Mouse (Mus musculus): ENCODE measurements around the gene Gm20696. TPM values are rescaled to one million over a fixed set of nuclear protein-coding genes. Genes with fewer than 3 reads are reported as not detected.

The Gm20696 gene
- polyA plus RNA-seq, 1 experiment from 2014 or later, result 2.5 TPM

DNA sequence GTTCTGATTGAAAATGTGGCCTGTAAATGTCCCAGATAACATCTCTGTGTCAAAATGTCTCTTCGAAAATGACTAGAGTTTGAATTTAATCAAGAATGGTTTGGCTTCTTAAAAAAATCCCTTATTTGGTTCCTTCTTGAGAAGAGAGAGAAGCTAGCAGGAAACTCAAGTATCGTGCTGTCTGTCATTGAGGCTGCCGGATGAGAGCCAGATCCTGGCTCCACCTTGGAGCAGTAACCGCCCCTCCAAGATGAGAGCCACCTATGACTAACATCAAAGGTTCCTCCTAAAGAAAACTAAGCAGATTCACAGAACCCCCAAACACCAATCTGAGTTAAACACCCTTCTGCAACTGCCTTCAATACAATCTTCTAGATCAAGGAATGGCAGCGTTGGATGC lies 369.1 kb downstream of the Gm20696 start:
- Histone ChIP-seq H3K36me3 (replicated peaks; ENCODE audit: control insufficient read depth, insufficient read depth, low read depth, low read length) (no peaks in the 10 kb centered on the region), H3K4me2 (ENCODE audit: low read depth, low read length) (no peak overlapping the region), H3K9me3 (replicated peaks; ENCODE audit: control insufficient read depth, low read length) (no peaks in the 10 kb centered on the region), H3K27ac (replicated peaks; ENCODE audit: low read depth, low read length) (no peak overlapping the region), H3K9ac (replicated peaks; ENCODE audit: low read length) (no peak overlapping the region), H3K4me3 (ENCODE audit: low read depth, low read length) (no peak overlapping the region), H3K4me1 (ENCODE audit: control insufficient read depth, insufficient read depth, low read length) (no peaks in the 10 kb centered on the region), H3K27me3 (ENCODE audit: control insufficient read depth, insufficient read depth, low read length) (no peaks in the 10 kb centered on the region)
- ATAC-seq (replicated peaks; ENCODE audit: insufficient number of reproducible peaks, low FRiP score, low TSS enrichment, low read depth), result no peak
- no peak for DNase-seq (ENCODE audit: low spot score)
- 81% methylated on average over 5 of the region's 5 CpGs for WGBS

DNA sequence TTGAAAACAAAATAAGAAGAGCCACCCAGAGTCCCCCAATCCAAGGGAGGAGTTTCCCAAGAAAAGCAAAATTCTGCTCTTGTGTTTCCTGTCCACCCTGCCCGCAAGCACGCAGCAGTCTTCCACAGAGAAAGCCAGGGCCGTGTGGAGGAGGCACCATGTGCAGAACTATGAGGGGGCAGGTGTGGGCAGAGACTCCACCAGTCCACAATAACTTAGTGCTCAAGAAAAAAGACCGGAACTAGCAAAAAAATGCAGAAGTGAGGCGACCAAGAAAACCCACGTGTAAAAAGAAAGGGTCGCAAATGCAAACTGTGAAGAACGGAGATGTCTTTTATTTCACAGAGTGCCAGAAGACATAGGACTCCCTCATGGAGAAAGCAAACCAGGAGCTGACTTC lies 371.1 kb downstream of the Gm20696 start:
- Histone ChIP-seq H3K9me3 (replicated peaks; ENCODE audit: control insufficient read depth, low read length) (no peaks in the 10 kb centered on the region), H3K27me3 (ENCODE audit: control insufficient read depth, insufficient read depth, low read length) (no peaks in the 10 kb centered on the region), H3K4me2 (ENCODE audit: low read depth, low read length) (no peak overlapping the region), H3K36me3 (replicated peaks; ENCODE audit: control insufficient read depth, insufficient read depth, low read depth, low read length) (no peaks in the 10 kb centered on the region), H3K4me1 (ENCODE audit: control insufficient read depth, insufficient read depth, low read length) (no peaks in the 10 kb centered on the region), H3K9ac (replicated peaks; ENCODE audit: low read length) (no peak overlapping the region), H3K4me3 (ENCODE audit: low read depth, low read length) (no peak overlapping the region), H3K27ac (replicated peaks; ENCODE audit: low read depth, low read length) (no peak overlapping the region)
- DNase-seq (ENCODE audit: low spot score), result no peak
- ATAC-seq (replicated peaks; ENCODE audit: insufficient number of reproducible peaks, low FRiP score, low TSS enrichment, low read depth), result no peak
- WGBS, result 84% methylated on average over 8 of the region's 8 CpGs

- Histone ChIP-seq H3K4me1 (ENCODE audit: control insufficient read depth, insufficient read depth, low read length) (no peaks in the 10 kb centered on the region), H3K27me3 (ENCODE audit: control insufficient read depth, insufficient read depth, low read length) (no peaks in the 10 kb centered on the region), H3K36me3 (replicated peaks; ENCODE audit: control insufficient read depth, insufficient read depth, low read depth, low read length) (no peaks in the 10 kb centered on the region), H3K4me3 (ENCODE audit: low read depth, low read length) (no peak overlapping the region), H3K9ac (replicated peaks; ENCODE audit: low read length) (no peak overlapping the region), H3K27ac (replicated peaks; ENCODE audit: low read depth, low read length) (no peak overlapping the region), H3K4me2 (ENCODE audit: low read depth, low read length) (no peak overlapping the region), H3K9me3 (replicated peaks; ENCODE audit: control insufficient read depth, low read length) (no peaks in the 10 kb centered on the region)
- no peak for ATAC-seq (replicated peaks; ENCODE audit: insufficient number of reproducible peaks, low FRiP score, low TSS enrichment, low read depth)
- no peak for DNase-seq (ENCODE audit: low spot score)
- WGBS, result 82% methylated on average over 4 of the region's 4 CpGs
Observed at GRCm38 (mm10) chr6:99289220-99289619, 377.4 kb downstream of the Gm20696 start.

GRCm38 (mm10) chr6:99285026-99285425 lies 381.6 kb downstream of the Gm20696 start:
- DNase-seq (ENCODE audit: low spot score), result no peak

GRCm38 (mm10) chr6:99284019-99284418 lies 382.6 kb downstream of the Gm20696 start:
- ATAC-seq (replicated peaks; ENCODE audit: insufficient number of reproducible peaks, low FRiP score, low TSS enrichment, low read depth) (no peak), DNase-seq (ENCODE audit: low spot score) (no peak)
- H3K4me3 ChIP-seq (ENCODE audit: low read depth, low read length), result no peak overlapping the region
- WGBS, result 78% methylated on average over 4 of the region's 4 CpGs
- H3K4me1 ChIP-seq (ENCODE audit: control insufficient read depth, insufficient read depth, low read length), result no peaks in the 10 kb centered on the region
- H3K9me3 ChIP-seq (replicated peaks; ENCODE audit: control insufficient read depth, low read length), result no peaks in the 10 kb centered on the region
- H3K27ac ChIP-seq (replicated peaks; ENCODE audit: low read depth, low read length), result no peak overlapping the region
- no peak overlapping the region for H3K4me2 ChIP-seq (ENCODE audit: low read depth, low read length)
- no peak overlapping the region for H3K9ac ChIP-seq (replicated peaks; ENCODE audit: low read length)
- H3K36me3 ChIP-seq (replicated peaks; ENCODE audit: control insufficient read depth, insufficient read depth, low read depth, low read length), result no peaks in the 10 kb centered on the region
- H3K27me3 ChIP-seq (ENCODE audit: control insufficient read depth, insufficient read depth, low read length), result no peaks in the 10 kb centered on the region

More at GRCm38 (mm10) chr6:99285026-99285425, 381.6 kb downstream of the Gm20696 start:
- 58% methylated on average over 3 of the region's 3 CpGs for WGBS
- Histone ChIP-seq H3K27ac (replicated peaks; ENCODE audit: low read depth, low read length) (no peak overlapping the region), H3K9me3 (replicated peaks; ENCODE audit: control insufficient read depth, low read length) (no peaks in the 10 kb centered on the region), H3K27me3 (ENCODE audit: control insufficient read depth, insufficient read depth, low read length) (no peaks in the 10 kb centered on the region), H3K4me2 (ENCODE audit: low read depth, low read length) (no peak overlapping the region), H3K9ac (replicated peaks; ENCODE audit: low read length) (no peak overlapping the region), H3K4me3 (ENCODE audit: low read depth, low read length) (no peak overlapping the region), H3K4me1 (ENCODE audit: control insufficient read depth, insufficient read depth, low read length) (no peaks in the 10 kb centered on the region), H3K36me3 (replicated peaks; ENCODE audit: control insufficient read depth, insufficient read depth, low read depth, low read length) (no peaks in the 10 kb centered on the region)
- ATAC-seq (replicated peaks; ENCODE audit: insufficient number of reproducible peaks, low FRiP score, low TSS enrichment, low read depth), result no peak

- Histone ChIP-seq H3K27ac (replicated peaks; ENCODE audit: low read depth, low read length) (no peak overlapping the region), H3K27me3 (ENCODE audit: control insufficient read depth, insufficient read depth, low read length) (no peaks in the 10 kb centered on the region), H3K9ac (replicated peaks; ENCODE audit: low read length) (no peak overlapping the region), H3K4me2 (ENCODE audit: low read depth, low read length) (no peak overlapping the region), H3K9me3 (replicated peaks; ENCODE audit: control insufficient read depth, low read length) (no peaks in the 10 kb centered on the region), H3K36me3 (replicated peaks; ENCODE audit: control insufficient read depth, insufficient read depth, low read depth, low read length) (no peaks in the 10 kb centered on the region), H3K4me3 (ENCODE audit: low read depth, low read length) (no peak overlapping the region), H3K4me1 (ENCODE audit: control insufficient read depth, insufficient read depth, low read length) (no peaks in the 10 kb centered on the region)
- ATAC-seq (replicated peaks; ENCODE audit: insufficient number of reproducible peaks, low FRiP score, low TSS enrichment, low read depth) (no peak), DNase-seq (ENCODE audit: low spot score) (no peak)
- 72% methylated on average over 15 of the region's 15 CpGs for WGBS
Observed at GRCm38 (mm10) chr6:99282866-99283657, 383.5 kb downstream of the Gm20696 start.

- Histone ChIP-seq H3K9me3 (replicated peaks; ENCODE audit: control insufficient read depth, low read length) (no peaks in the 10 kb centered on the region), H3K4me3 (ENCODE audit: low read depth, low read length) (no peak overlapping the region), H3K4me1 (ENCODE audit: control insufficient read depth, insufficient read depth, low read length) (no peaks in the 10 kb centered on the region), H3K4me2 (ENCODE audit: low read depth, low read length) (no peak overlapping the region), H3K27ac (replicated peaks; ENCODE audit: low read depth, low read length) (no peak overlapping the region), H3K36me3 (replicated peaks; ENCODE audit: control insufficient read depth, insufficient read depth, low read depth, low read length) (no peaks in the 10 kb centered on the region), H3K27me3 (ENCODE audit: control insufficient read depth, insufficient read depth, low read length) (no peaks in the 10 kb centered on the region), H3K9ac (replicated peaks; ENCODE audit: low read length) (no peak overlapping the region)
- 92% methylated on average over 9 of the region's 9 CpGs for WGBS
- no peak for DNase-seq (ENCODE audit: low spot score)
- no peak for ATAC-seq (replicated peaks; ENCODE audit: insufficient number of reproducible peaks, low FRiP score, low TSS enrichment, low read depth)
Observed at GRCm38 (mm10) chr6:99281433-99281832, 385.2 kb downstream of the Gm20696 start.

DNA sequence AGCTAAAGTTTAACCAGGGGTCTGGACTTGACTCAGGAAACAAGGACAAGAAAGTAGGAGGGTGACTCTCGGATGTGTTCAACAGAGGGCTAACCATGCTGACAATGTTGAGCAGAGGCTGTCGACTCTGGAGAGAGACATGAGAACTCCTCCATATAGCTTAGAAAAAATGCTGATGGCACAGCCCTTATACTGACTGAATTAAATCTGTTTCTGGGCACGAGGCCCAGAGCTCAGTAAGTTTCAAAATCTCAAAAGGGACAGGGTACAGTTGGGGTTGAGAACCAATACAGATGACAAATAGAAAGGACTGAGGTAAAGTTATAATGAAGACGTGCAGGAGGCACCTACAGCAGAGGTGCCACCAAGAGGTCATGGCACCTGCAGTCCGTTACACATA lies 386.0 kb downstream of the Gm20696 start:
- no peak overlapping the region for H3K4me2 ChIP-seq (ENCODE audit: low read depth, low read length)
- H3K36me3 ChIP-seq (replicated peaks; ENCODE audit: control insufficient read depth, insufficient read depth, low read depth, low read length), result no peaks in the 10 kb centered on the region
- 84% methylated on average over 5 of the region's 5 CpGs for WGBS
- no peaks in the 10 kb centered on the region for H3K27me3 ChIP-seq (ENCODE audit: control insufficient read depth, insufficient read depth, low read length)
- H3K9me3 ChIP-seq (replicated peaks; ENCODE audit: control insufficient read depth, low read length), result no peaks in the 10 kb centered on the region
- no peak overlapping the region for H3K27ac ChIP-seq (replicated peaks; ENCODE audit: low read depth, low read length)
- ATAC-seq (replicated peaks; ENCODE audit: insufficient number of reproducible peaks, low FRiP score, low TSS enrichment, low read depth), result no peak
- H3K9ac ChIP-seq (replicated peaks; ENCODE audit: low read length), result no peak overlapping the region
- DNase-seq (ENCODE audit: low spot score), result no peak
- H3K4me1 ChIP-seq (ENCODE audit: control insufficient read depth, insufficient read depth, low read length), result no peaks in the 10 kb centered on the region
- H3K4me3 ChIP-seq (ENCODE audit: low read depth, low read length), result no peak overlapping the region

Measured in embryonic facial prominence, embryonic 11.5 days (tissue).